Mouse (Mus musculus): Measurements from ENCODE around the gene Slc25a45. TPM values are rescaled to one million over a fixed set of nuclear protein-coding genes. Genes with fewer than 3 reads are reported as not detected.
"Not testable (repeated sequence)": the region's sequence is repeated elsewhere in the genome, so short reads cannot be mapped to it uniquely, and the experiment has no call there.

The Slc25a45 gene
- polyA plus RNA-seq, 1 experiment from 2014 or later, result 2.5 TPM

GRCm38 (mm10) chr19:5874391-5874968 lies 3.1 kb upstream of the Slc25a45 start:
- Histone ChIP-seq H3K4me1 (peaks cover 64% of the 10 kb centered on the region), H3K4me3 (peak overlapping the region; percentile 80), H3K9me3 (no peaks in the 10 kb centered on the region), H3K27ac (peak overlapping the region; percentile 93), H3K36me3 (peaks cover 22% of the 10 kb centered on the region), H3K27me3 (ENCODE audit: insufficient read depth, poor library complexity, severe bottlenecking) (no peaks in the 10 kb centered on the region)
- 12% methylated on average over 13 of the region's 13 CpGs for WGBS
- DNase-seq (ENCODE audit: low spot score), result no peak

GRCm38 (mm10) chr19:5874969-5875480 lies 2.6 kb upstream of the Slc25a45 start, which contains the start of gene Frmd8:
TSS of gene Frmd8 (minus strand) at chr19:5875274.
- Histone ChIP-seq H3K9me3 (no peaks in the 10 kb centered on the region), H3K27ac (peak within 1 kb of the TSS; percentile 93), H3K4me3 (peak within 1 kb of the TSS; percentile 80), H3K4me1 (peaks cover 60% of the 10 kb centered on the region), H3K27me3 (ENCODE audit: insufficient read depth, poor library complexity, severe bottlenecking) (no peaks in the 10 kb centered on the region), H3K36me3 (peaks cover 16% of the 10 kb centered on the region)
- DNase-seq (ENCODE audit: low spot score), result peak; percentile 97
- under 1% methylated on average over 37 of the region's 37 CpGs for WGBS

- 78% methylated on average over 7 of the region's 7 CpGs for WGBS
- peak overlapping the region; percentile 80; the same call in 1 of the 2 replicates for H3K27ac ChIP-seq
These were observed 734 bp downstream of the Slc25a45 start for GRCm38 (mm10) chr19:5878362-5878722.

GRCm38 (mm10) chr19:5878916-5879315 lies 1.3 kb downstream of the Slc25a45 start:
- DNase-seq (ENCODE audit: low spot score), result no peak
- WGBS, result 76% methylated on average over 3 of the region's 3 CpGs
- Histone ChIP-seq H3K27me3 (ENCODE audit: insufficient read depth, poor library complexity, severe bottlenecking) (0 out of 2 replicates have a peak, but pooled peaks cover 6% of the 10 kb centered on the region), H3K27ac (no peak overlapping the region), H3K9me3 (no peaks in the 10 kb centered on the region), H3K36me3 (no peaks in the 10 kb centered on the region), H3K4me1 (peaks cover 28% of the 10 kb centered on the region), H3K4me3 (no peak overlapping the region)

More at GRCm38 (mm10) chr19:5878362-5878722, 734 bp downstream of the Slc25a45 start:
- peaks cover 29% of the 10 kb centered on the region for H3K4me1 ChIP-seq
- peak overlapping the region; percentile 19 for H3K4me3 ChIP-seq
- no peaks in the 10 kb centered on the region for H3K9me3 ChIP-seq
- H3K27me3 ChIP-seq (ENCODE audit: insufficient read depth, poor library complexity, severe bottlenecking), result 0 out of 2 replicates have a peak, but pooled peaks cover 2% of the 10 kb centered on the region
- H3K36me3 ChIP-seq, result no peaks in the 10 kb centered on the region
- DNase-seq (ENCODE audit: low spot score), result no peak

GRCm38 (mm10) chr19:5879735-5880134 lies 2.1 kb downstream of the Slc25a45 start:
- H3K4me1 ChIP-seq, result peaks cover 28% of the 10 kb centered on the region
- no peak overlapping the region for H3K4me3 ChIP-seq
- no peak for DNase-seq (ENCODE audit: low spot score)
- 0 out of 2 replicates have a peak overlapping the region, but pooled peaks have one; percentile 16 for H3K27ac ChIP-seq
- no peaks in the 10 kb centered on the region for H3K9me3 ChIP-seq
- H3K36me3 ChIP-seq, result no peaks in the 10 kb centered on the region
- 86% methylated on average over 7 of the region's 7 CpGs for WGBS
- 0 out of 2 replicates have a peak, but pooled peaks cover 6% of the 10 kb centered on the region for H3K27me3 ChIP-seq (ENCODE audit: insufficient read depth, poor library complexity, severe bottlenecking)

- Histone ChIP-seq H3K36me3 (no peaks in the 10 kb centered on the region), H3K4me1 (peaks cover 22% of the 10 kb centered on the region), H3K27ac (no peak overlapping the region), H3K27me3 (ENCODE audit: insufficient read depth, poor library complexity, severe bottlenecking) (0 out of 2 replicates have a peak, but pooled peaks cover 6% of the 10 kb centered on the region), H3K4me3 (no peak overlapping the region), H3K9me3 (no peaks in the 10 kb centered on the region)
- DNase-seq (ENCODE audit: low spot score), result no peak
- WGBS, result 91% methylated on average over 6 of the region's 6 CpGs
These were observed 3.5 kb downstream of the Slc25a45 start for GRCm38 (mm10) chr19:5881155-5881554.

- H3K4me1 ChIP-seq, result peaks cover 22% of the 10 kb centered on the region
- H3K4me3 ChIP-seq; H3K27ac ChIP-seq; H3K27me3 ChIP-seq (ENCODE audit: insufficient read depth, poor library complexity, severe bottlenecking); DNase-seq (ENCODE audit: low spot score); H3K9me3 ChIP-seq; H3K36me3 ChIP-seq: not testable (repeated sequence)
- 89% methylated on average over 5 of the region's 5 CpGs for WGBS
These were observed 4.5 kb downstream of the Slc25a45 start for GRCm38 (mm10) chr19:5882079-5882478.

- H3K4me1 ChIP-seq, result peaks cover 14% of the 10 kb centered on the region
- H3K27me3 ChIP-seq (ENCODE audit: insufficient read depth, poor library complexity, severe bottlenecking), result 0 out of 2 replicates have a peak, but pooled peaks cover 6% of the 10 kb centered on the region
- 6% methylated on average over 1 of the region's 1 CpGs for WGBS
- no peak overlapping the region for H3K4me3 ChIP-seq
- no peaks in the 10 kb centered on the region for H3K36me3 ChIP-seq
- no peak for DNase-seq (ENCODE audit: low spot score)
- H3K9me3 ChIP-seq, result no peaks in the 10 kb centered on the region
- peak overlapping the region; percentile 42 for H3K27ac ChIP-seq
These were observed 6.3 kb downstream of the Slc25a45 start for GRCm38 (mm10) chr19:5883935-5884334.

GRCm38 (mm10) chr19:5885838-5886237 lies 8.2 kb downstream of the Slc25a45 start:
- DNase-seq (ENCODE audit: low spot score), result no peak
- H3K36me3 ChIP-seq, result no peaks in the 10 kb centered on the region
- 0 out of 2 replicates have a peak, but pooled peaks cover 6% of the 10 kb centered on the region for H3K27me3 ChIP-seq (ENCODE audit: insufficient read depth, poor library complexity, severe bottlenecking)
- no peak overlapping the region for H3K27ac ChIP-seq
- WGBS, result 58% methylated on average over 4 of the region's 4 CpGs
- peaks cover 14% of the 10 kb centered on the region for H3K4me1 ChIP-seq
- H3K4me3 ChIP-seq, result no peak overlapping the region
- no peaks in the 10 kb centered on the region for H3K9me3 ChIP-seq

GRCm38 (mm10) chr19:5887234-5887815 lies 9.7 kb downstream of the Slc25a45 start:
- no peak overlapping the region for H3K4me3 ChIP-seq
- H3K27ac ChIP-seq, result no peak overlapping the region
- peaks cover 10% of the 10 kb centered on the region for H3K36me3 ChIP-seq
- WGBS, result 44% methylated on average over 3 of the region's 3 CpGs
- peaks cover 21% of the 10 kb centered on the region for H3K4me1 ChIP-seq
- H3K9me3 ChIP-seq, result no peaks in the 10 kb centered on the region
- no peak for DNase-seq (ENCODE audit: low spot score)
- H3K27me3 ChIP-seq (ENCODE audit: insufficient read depth, poor library complexity, severe bottlenecking), result 0 out of 2 replicates have a peak, but pooled peaks cover 6% of the 10 kb centered on the region

- Histone ChIP-seq H3K9me3 (no peaks in the 10 kb centered on the region), H3K27me3 (ENCODE audit: insufficient read depth, poor library complexity, severe bottlenecking) (no peaks in the 10 kb centered on the region), H3K4me1 (peaks cover 30% of the 10 kb centered on the region), H3K4me3 (no peak overlapping the region), H3K36me3 (peaks cover 11% of the 10 kb centered on the region), H3K27ac (no peak overlapping the region)
- DNase-seq (ENCODE audit: low spot score), result no peak
- 71% methylated on average over 4 of the region's 4 CpGs for WGBS
These were observed 11.6 kb downstream of the Slc25a45 start for GRCm38 (mm10) chr19:5889211-5889610.

GRCm38 (mm10) chr19:5891521-5892258 lies 14.1 kb downstream of the Slc25a45 start:
- no peak for DNase-seq (ENCODE audit: low spot score)
- Histone ChIP-seq H3K36me3 (peaks cover 27% of the 10 kb centered on the region), H3K27ac (peak overlapping the region; percentile 4; the same call in 1 of the 2 replicates), H3K27me3 (ENCODE audit: insufficient read depth, poor library complexity, severe bottlenecking) (no peaks in the 10 kb centered on the region), H3K4me3 (no peak overlapping the region), H3K9me3 (no peaks in the 10 kb centered on the region), H3K4me1 (peaks cover 30% of the 10 kb centered on the region)
- 87% methylated on average over 12 of the region's 12 CpGs for WGBS

GRCm38 (mm10) chr19:5892262-5892661 lies 14.7 kb downstream of the Slc25a45 start:
- Histone ChIP-seq H3K9me3 (no peaks in the 10 kb centered on the region), H3K27me3 (ENCODE audit: insufficient read depth, poor library complexity, severe bottlenecking) (no peaks in the 10 kb centered on the region), H3K36me3 (peaks cover 31% of the 10 kb centered on the region), H3K4me1 (peaks cover 30% of the 10 kb centered on the region), H3K27ac (peak overlapping the region; percentile 4; the same call in 1 of the 2 replicates), H3K4me3 (no peak overlapping the region)
- DNase-seq (ENCODE audit: low spot score), result no peak
- WGBS, result 91% methylated on average over 7 of the region's 7 CpGs
